Mouse (Mus musculus) stomach, postnatal 0 days (tissue): ENCODE results near the gene Olfr229.

ENCODE experiments used
- CTCF ChIP-seq: IDR thresholded peaks from 2 replicates; pipeline ENCODE4 v1.5.1; 2016; ENCODE audit warnings: antibody characterized with exemption, low read depth, mild to moderate bottlenecking, moderate library complexity
- EP300 ChIP-seq: optimal IDR thresholded peaks from 2 replicates; pipeline ENCODE3; 2016; ENCODE audit warnings: antibody characterized with exemption

- no peak for TF ChIP-seq CTCF
- no peak for TF ChIP-seq EP300
Measured at GRCm38 (mm10) chr9:39909939-39910338, 2.8 kb downstream of the Olfr229 start.
